Mouse (Mus musculus) midbrain, embryonic 14.5 days (tissue): ENCODE results near the gene Ino80b. TPM values are rescaled to one million over a fixed set of nuclear protein-coding genes. Genes with fewer than 3 reads are reported as not detected.

Source experiments
- ATAC-seq: fragments of 200-750 bp; cut with Nextera tagmentation; 2 replicates; pipeline ENCODE4 v1.8.0; 2017; ENCODE audit warnings: moderate number of reproducible peaks, moderate library complexity; ENCODE audit not compliant: low FRiP score, low TSS enrichment
- DNase-seq: peaks from one replicate; pipeline ENCODE4 v3.0.0-alpha.2; 2015
- H3K27ac ChIP-seq: fragments of 300-500 bp; sonication (generic); replicated peaks from 2 replicates; pipeline ENCODE4 v1.5.1; 2014; ENCODE audit warnings: mild to moderate bottlenecking, low read depth, low read length, moderate library complexity
- H3K27me3 ChIP-seq: fragments of 300-500 bp; sonication (generic); 2 replicates; pipeline ENCODE4 v1.6.1; 2014; ENCODE audit warnings: low read length, control low read depth, mixed read lengths; ENCODE audit not compliant: control insufficient read depth, insufficient read depth
- H3K36me3 ChIP-seq: fragments of 300-500 bp; sonication (generic); 2 replicates; pipeline ENCODE4 v1.6.1; 2014; ENCODE audit warnings: low read length, control low read depth; ENCODE audit not compliant: control insufficient read depth, insufficient read depth
- H3K4me1 ChIP-seq: fragments of 300-500 bp; sonication (generic); 2 replicates; pipeline ENCODE4 v1.6.1; 2014; ENCODE audit warnings: mild to moderate bottlenecking, antibody characterized with exemption, low read length, control low read depth; ENCODE audit not compliant: control insufficient read depth, insufficient read depth
- H3K4me2 ChIP-seq: fragments of 300-500 bp; sonication (generic); 2 replicates; pipeline ENCODE4 v1.6.1; 2014; ENCODE audit warnings: mild to moderate bottlenecking, low read length, moderate library complexity
- H3K4me3 ChIP-seq: fragments of 300-500 bp; sonication (generic); replicated peaks from 2 replicates; pipeline ENCODE4 v1.5.1; 2014; ENCODE audit warnings: low read depth, low read length
- H3K9ac ChIP-seq: fragments of 300-500 bp; sonication (generic); replicated peaks from 2 replicates; pipeline ENCODE4 v1.6.1; 2014; ENCODE audit warnings: mild to moderate bottlenecking, low read length, moderate library complexity
- H3K9me3 ChIP-seq: fragments of 300-500 bp; sonication (generic); 2 replicates; pipeline ENCODE4 v1.6.1; 2016; ENCODE audit warnings: low read length, control low read depth, mixed read lengths; ENCODE audit not compliant: control insufficient read depth
- WGBS: fragments of 180-500 bp; shearing (Covaris S2); extraction: QIAGEN DNeasy Blood & Tissue Kit; methylation state at CpG from one replicate; pipeline ENCODE4 v1.1.7; 2014; 5-methylcytosine and 5-hydroxymethylcytosine counted together
- polyA plus RNA-seq: library from polyadenylated mRNA; unstranded; fragments of >200 nt; fragmentation: Nextera tagmentation; extraction: Ambion mirVana; gene quantifications from 2 replicates; pipeline ENCODE4 v1.2.1, GENCODE M21; 2014

Gene Ino80b
- polyA plus RNA-seq: 13.1 and 14.2 TPM in 2 replicates

GRCm38 (mm10) chr6:83125331-83125730, at the start of gene Ino80b:
Ino80b (minus strand) TSS chr6:83125431.
- Histone ChIP-seq H3K4me2 (peak within 1 kb of the TSS; percentile 93), H3K9ac (peak within 1 kb of the TSS; percentile 57), H3K27me3 (no peaks in the 10 kb centered on the region), H3K9me3 (no peaks in the 10 kb centered on the region), H3K4me1 (peaks cover 20% of the 10 kb centered on the region), H3K4me3 (peak within 1 kb of the TSS; percentile 55), H3K36me3 (no peaks in the 10 kb centered on the region), H3K27ac (peak within 1 kb of the TSS; percentile 56)
- 26% methylated on average over 5 of the region's 5 CpGs for WGBS
- DNase-seq (no peak), ATAC-seq (no peak)

GRCm38 (mm10) chr6:83172240-83172920, 47.1 kb upstream of the Ino80b start:
- peaks cover 11% of the 10 kb centered on the region for H3K4me1 ChIP-seq

GRCm38 (mm10) chr6:83171063-83171462, 45.8 kb upstream of the Ino80b start:
- Histone ChIP-seq H3K9me3 (no peaks in the 10 kb centered on the region), H3K36me3 (0 out of 2 replicates have a peak, but pooled peaks cover 3% of the 10 kb centered on the region), H3K27ac (no peak overlapping the region), H3K27me3 (no peaks in the 10 kb centered on the region), H3K4me2 (peak overlapping the region; percentile 51), H3K9ac (peak overlapping the region; percentile 35; the same call in 1 of the 2 replicates), H3K4me3 (peak overlapping the region; percentile 38; the same call in 1 of the 2 replicates), H3K4me1 (peaks cover 19% of the 10 kb centered on the region)
- ATAC-seq (no peak), DNase-seq (no peak)
- WGBS: 74% methylated on average over 5 of the region's 5 CpGs

More at GRCm38 (mm10) chr6:83172240-83172920, 47.1 kb upstream of the Ino80b start:
- ATAC-seq (peak; percentile 27; the same call in 1 of the 2 replicates), DNase-seq (peak; percentile 67)
- H3K4me3 ChIP-seq: peak overlapping the region; percentile 38
- H3K27me3 ChIP-seq: no peaks in the 10 kb centered on the region
- H3K27ac ChIP-seq: peak overlapping the region; percentile 76
- H3K4me2 ChIP-seq: peak overlapping the region; percentile 51
- H3K9me3 ChIP-seq: no peaks in the 10 kb centered on the region
- 0 out of 2 replicates have a peak, but pooled peaks cover 3% of the 10 kb centered on the region for H3K36me3 ChIP-seq
- 43% methylated on average over 9 of the region's 9 CpGs for WGBS
- H3K9ac ChIP-seq: peak overlapping the region; percentile 47

- Histone ChIP-seq H3K36me3 (0 out of 2 replicates have a peak, but pooled peaks cover 3% of the 10 kb centered on the region), H3K27me3 (no peaks in the 10 kb centered on the region), H3K4me1 (peaks cover 23% of the 10 kb centered on the region), H3K27ac (no peak overlapping the region), H3K9ac (no peak overlapping the region), H3K4me2 (no peak overlapping the region), H3K9me3 (no peaks in the 10 kb centered on the region), H3K4me3 (no peak overlapping the region)
- 89% methylated on average over 5 of the region's 5 CpGs for WGBS
- ATAC-seq: no peak
- no peak for DNase-seq
These were observed 44.6 kb upstream of the Ino80b start for GRCm38 (mm10) chr6:83169872-83170271.

- H3K27me3 ChIP-seq: peaks cover 23% of the 10 kb centered on the region
- H3K36me3 ChIP-seq: 0 out of 2 replicates have a peak, but pooled peaks cover 3% of the 10 kb centered on the region
- peak overlapping the region; percentile 88 for H3K4me2 ChIP-seq
- no peak for DNase-seq
- no peaks in the 10 kb centered on the region for H3K9me3 ChIP-seq
- peaks cover 28% of the 10 kb centered on the region for H3K4me1 ChIP-seq
- H3K4me3 ChIP-seq: peak overlapping the region; percentile 89
- H3K27ac ChIP-seq: peak overlapping the region; percentile 94
- H3K9ac ChIP-seq: peak overlapping the region; percentile 89
- WGBS: under 1% methylated on average over 12 of the region's 12 CpGs
- no peak for ATAC-seq
These were observed 41.0 kb upstream of the Ino80b start for GRCm38 (mm10) chr6:83166243-83166630.

GRCm38 (mm10) chr6:83165607-83166242, 40.5 kb upstream of the Ino80b start, which contains the start of gene Dctn1:
Dctn1 (plus strand) TSS chr6:83165920.
- Histone ChIP-seq H3K36me3 (0 out of 2 replicates have a peak, but pooled peaks cover 3% of the 10 kb centered on the region), H3K4me2 (peak within 1 kb of the TSS; percentile 88), H3K9me3 (no peaks in the 10 kb centered on the region), H3K4me3 (peak within 1 kb of the TSS; percentile 89), H3K9ac (peak within 1 kb of the TSS; percentile 89), H3K27ac (peak within 1 kb of the TSS; percentile 94), H3K27me3 (peaks cover 28% of the 10 kb centered on the region), H3K4me1 (peaks cover 23% of the 10 kb centered on the region)
- peak; percentile 98 for DNase-seq
- ATAC-seq: peak; percentile 88
- under 1% methylated on average over 58 of the region's 58 CpGs for WGBS

- Histone ChIP-seq H3K4me2 (peak overlapping the region; percentile 88), H3K27ac (peak overlapping the region; percentile 46), H3K27me3 (peaks cover 34% of the 10 kb centered on the region), H3K4me1 (peaks cover 21% of the 10 kb centered on the region), H3K4me3 (peak overlapping the region; percentile 89), H3K9ac (peak overlapping the region; percentile 44), H3K9me3 (no peaks in the 10 kb centered on the region), H3K36me3 (0 out of 2 replicates have a peak, but pooled peaks cover 3% of the 10 kb centered on the region)
- ATAC-seq: peak; percentile 51; the same call in 1 of the 2 replicates
- DNase-seq: no peak
- WGBS: 6% methylated on average over 6 of the region's 6 CpGs
These were observed 39.9 kb upstream of the Ino80b start for GRCm38 (mm10) chr6:83165026-83165606.

- Histone ChIP-seq H3K4me2 (peak overlapping the region; percentile 37), H3K36me3 (no peaks in the 10 kb centered on the region), H3K9ac (0 out of 2 replicates have a peak overlapping the region, but pooled peaks have one; percentile 16), H3K4me1 (peaks cover 21% of the 10 kb centered on the region), H3K27me3 (peaks cover 36% of the 10 kb centered on the region), H3K27ac (no peak overlapping the region), H3K4me3 (peak overlapping the region; percentile 25; the same call in 1 of the 2 replicates), H3K9me3 (no peaks in the 10 kb centered on the region)
- WGBS: under 1% methylated on average over 8 of the region's 8 CpGs
- DNase-seq: peak; percentile 83
- no peak for ATAC-seq
These were observed 37.5 kb upstream of the Ino80b start for GRCm38 (mm10) chr6:83162701-83163100.
